Mouse (Mus musculus) embryonic facial prominence, embryonic 12.5 days (tissue): ENCODE results near the gene Manbal. TPM values are rescaled to one million over a fixed set of nuclear protein-coding genes. Genes with fewer than 3 reads are reported as not detected.
A peak's percentile ranks its signal among the peaks of the same experiment; 100 is the strongest.

ENCODE experiments used
- ATAC-seq: fragments of 200-750 bp; cut with Nextera tagmentation; 2 replicates; pipeline ENCODE4 v1.8.0; 2017; ENCODE audit not compliant: insufficient number of reproducible peaks, insufficient read depth, low FRiP score, low TSS enrichment
- H3K27ac ChIP-seq: fragments of 300-500 bp; sonication (generic); 2 replicates; pipeline ENCODE4 v1.5.1; 2016; ENCODE audit warnings: mild to moderate bottlenecking
- H3K27me3 ChIP-seq: fragments of 300-500 bp; sonication (generic); 2 replicates; pipeline ENCODE4 v1.6.1; 2016; ENCODE audit warnings: mild to moderate bottlenecking, moderate library complexity
- H3K36me3 ChIP-seq: fragments of 300-500 bp; sonication (generic); 2 replicates; pipeline ENCODE4 v1.6.1; 2016; ENCODE audit warnings: mild to moderate bottlenecking
- H3K4me1 ChIP-seq: fragments of 300-500 bp; sonication (generic); 2 replicates; pipeline ENCODE4 v1.6.1; 2016
- H3K4me2 ChIP-seq: fragments of 300-500 bp; sonication (generic); replicated peaks from 2 replicates; pipeline ENCODE4 v1.6.1; 2016; ENCODE audit warnings: mild to moderate bottlenecking, moderate library complexity
- H3K4me3 ChIP-seq: fragments of 300-500 bp; sonication (generic); 2 replicates; pipeline ENCODE4 v1.5.1; 2016; ENCODE audit warnings: mild to moderate bottlenecking
- H3K9ac ChIP-seq: fragments of 300-500 bp; sonication (generic); 2 replicates; pipeline ENCODE4 v1.6.1; 2016; ENCODE audit warnings: mild to moderate bottlenecking, moderate library complexity
- H3K9me3 ChIP-seq: fragments of 300-500 bp; sonication (generic); 2 replicates; pipeline ENCODE4 v1.6.1; 2016; ENCODE audit warnings: mild to moderate bottlenecking, moderate library complexity
- WGBS: fragments of 180-500 bp; shearing (Covaris S2); methylation state at CpG from one replicate; pipeline ENCODE4 v1.1.7; 2016; 5-methylcytosine and 5-hydroxymethylcytosine counted together
- polyA plus RNA-seq: library from polyadenylated mRNA; unstranded; fragments of >200 nt; fragmentation: Nextera tagmentation; extraction: Ambion mirVana; gene quantifications from 2 replicates; pipeline ENCODE4 v1.2.1, GENCODE M21; 2016

Manbal gene
- polyA plus RNA-seq, 1 experiment from 2014 or later: 78.5 TPM

DNA sequence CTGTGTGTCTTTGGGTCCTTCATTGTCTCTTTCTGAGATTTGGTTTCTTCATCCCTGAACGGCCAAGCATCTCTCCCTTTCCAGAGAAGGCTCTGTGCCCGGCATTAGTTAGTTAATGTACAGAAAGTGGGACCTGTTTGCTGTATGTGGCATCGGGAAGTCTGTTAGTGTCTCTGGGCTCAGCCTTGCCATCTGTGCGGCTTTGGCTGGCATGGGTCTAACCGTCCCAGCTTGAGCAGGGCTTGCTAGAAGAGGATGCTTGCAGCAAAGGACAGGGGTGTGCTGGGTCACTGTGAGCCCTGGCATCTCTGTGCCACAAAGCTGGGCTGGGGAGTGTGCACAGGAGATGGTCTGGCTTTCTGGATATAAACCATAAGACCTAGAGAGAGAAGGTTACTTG lies 59.8 kb downstream of the Manbal start:
- Histone ChIP-seq H3K9me3 (no peaks in the 10 kb centered on the region), H3K27me3 (no peaks in the 10 kb centered on the region), H3K36me3 (peaks cover 36% of the 10 kb centered on the region), H3K4me1 (peaks cover 71% of the 10 kb centered on the region), H3K4me3 (no peak overlapping the region), H3K9ac (no peak overlapping the region), H3K4me2 (no peak overlapping the region), H3K27ac (0 out of 2 replicates have a peak overlapping the region, but pooled peaks have one; percentile 30)
- no peak for ATAC-seq
- 91% methylated on average over 5 of the region's 5 CpGs for WGBS

- 90% methylated on average over 13 of the region's 13 CpGs for WGBS
- H3K9ac ChIP-seq: no peak overlapping the region
- ATAC-seq: no peak
- H3K4me3 ChIP-seq: no peak overlapping the region
- no peak overlapping the region for H3K4me2 ChIP-seq
- no peaks in the 10 kb centered on the region for H3K9me3 ChIP-seq
- peaks cover 41% of the 10 kb centered on the region for H3K36me3 ChIP-seq
- H3K27me3 ChIP-seq: no peaks in the 10 kb centered on the region
- peaks cover 65% of the 10 kb centered on the region for H3K4me1 ChIP-seq
- H3K27ac ChIP-seq: no peak overlapping the region
These were observed 61.2 kb downstream of the Manbal start for GRCm38 (mm10) chr2:157428351-157429139.

GRCm38 (mm10) chr2:157429735-157430134 lies 62.3 kb downstream of the Manbal start:
- Histone ChIP-seq H3K4me3 (no peak overlapping the region), H3K4me2 (no peak overlapping the region), H3K4me1 (peaks cover 76% of the 10 kb centered on the region), H3K36me3 (peaks cover 45% of the 10 kb centered on the region), H3K9me3 (no peaks in the 10 kb centered on the region), H3K9ac (no peak overlapping the region), H3K27me3 (no peaks in the 10 kb centered on the region), H3K27ac (no peak overlapping the region; the same call in 1 of the 2 replicates)
- ATAC-seq: no peak
- WGBS: 77% methylated on average over 7 of the region's 7 CpGs

GRCm38 (mm10) chr2:157430667-157431429 lies 63.5 kb downstream of the Manbal start:
- Histone ChIP-seq H3K27me3 (no peaks in the 10 kb centered on the region), H3K27ac (no peak overlapping the region), H3K4me1 (peaks cover 74% of the 10 kb centered on the region), H3K4me2 (no peak overlapping the region), H3K4me3 (no peak overlapping the region), H3K9me3 (no peaks in the 10 kb centered on the region), H3K9ac (no peak overlapping the region; the same call in 1 of the 2 replicates), H3K36me3 (peaks cover 46% of the 10 kb centered on the region)
- no peak for ATAC-seq
- 74% methylated on average over 4 of the region's 4 CpGs for WGBS

DNA sequence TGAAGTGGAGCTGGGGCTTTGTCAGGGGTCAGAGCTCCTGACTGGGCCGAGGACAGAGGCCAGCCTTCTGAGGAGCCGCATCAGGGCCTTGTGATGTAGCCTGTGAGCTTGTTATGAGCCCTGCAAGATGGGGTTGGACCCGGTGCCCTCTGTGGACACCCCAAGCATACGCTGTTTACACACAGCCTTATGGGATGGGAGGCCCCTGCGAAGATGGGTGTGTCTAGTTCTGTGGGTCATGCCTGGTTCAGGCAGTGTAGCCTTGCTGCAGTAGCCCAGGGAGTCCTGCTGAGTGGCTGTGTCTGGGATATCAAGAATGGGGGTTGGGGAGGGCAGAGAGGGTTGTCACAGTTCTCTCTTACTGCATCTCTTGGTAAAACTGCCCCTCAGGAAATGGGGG lies 64.5 kb downstream of the Manbal start:
- peak overlapping the region; percentile 87; the same call in 1 of the 2 replicates for H3K27ac ChIP-seq
- peaks cover 47% of the 10 kb centered on the region for H3K36me3 ChIP-seq
- no peaks in the 10 kb centered on the region for H3K9me3 ChIP-seq
- 61% methylated on average over 5 of the region's 5 CpGs for WGBS
- H3K4me3 ChIP-seq: no peak overlapping the region
- no peak for ATAC-seq
- H3K9ac ChIP-seq: peak overlapping the region; percentile 2; the same call in 1 of the 2 replicates
- peaks cover 73% of the 10 kb centered on the region for H3K4me1 ChIP-seq
- H3K27me3 ChIP-seq: no peaks in the 10 kb centered on the region
- no peak overlapping the region for H3K4me2 ChIP-seq

- peaks cover 50% of the 10 kb centered on the region for H3K36me3 ChIP-seq
- H3K27ac ChIP-seq: peak overlapping the region; percentile 87
- H3K4me2 ChIP-seq: no peak overlapping the region
- H3K27me3 ChIP-seq: no peaks in the 10 kb centered on the region
- 62% methylated on average over 9 of the region's 9 CpGs for WGBS
- no peaks in the 10 kb centered on the region for H3K9me3 ChIP-seq
- ATAC-seq: no peak
- H3K9ac ChIP-seq: no peak overlapping the region
- peaks cover 68% of the 10 kb centered on the region for H3K4me1 ChIP-seq
- H3K4me3 ChIP-seq: no peak overlapping the region
These were observed 65.1 kb downstream of the Manbal start for GRCm38 (mm10) chr2:157432476-157432875.

DNA sequence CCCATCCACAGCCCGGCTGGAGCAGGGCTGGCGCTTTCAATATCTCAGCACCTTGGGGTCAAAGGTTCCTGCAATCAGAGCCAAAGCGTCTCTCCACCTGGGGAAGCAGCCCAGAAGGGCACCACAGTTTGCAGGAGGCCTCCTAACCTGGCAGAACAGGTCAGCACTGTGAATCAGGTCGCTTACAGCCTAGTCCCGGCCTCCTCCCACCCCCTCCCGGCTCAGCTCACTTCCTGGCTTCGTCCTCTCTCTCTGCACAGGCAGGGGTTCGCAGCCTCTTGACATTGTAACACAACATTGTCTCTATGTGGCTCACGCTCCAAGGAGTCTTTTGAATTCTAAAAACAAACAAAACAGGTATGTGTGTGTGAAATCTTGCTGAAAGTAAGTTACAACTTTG lies 66.6 kb downstream of the Manbal start:
- Histone ChIP-seq H3K4me3 (no peak overlapping the region), H3K4me1 (peaks cover 60% of the 10 kb centered on the region), H3K4me2 (no peak overlapping the region), H3K9me3 (no peaks in the 10 kb centered on the region), H3K36me3 (peaks cover 38% of the 10 kb centered on the region), H3K9ac (no peak overlapping the region), H3K27me3 (no peaks in the 10 kb centered on the region), H3K27ac (peak overlapping the region; percentile 87)
- WGBS: 32% methylated on average over 9 of the region's 9 CpGs
- no peak for ATAC-seq

GRCm38 (mm10) chr2:157434497-157434896 lies 67.1 kb downstream of the Manbal start:
- H3K4me3 ChIP-seq: no peak overlapping the region

GRCm38 (mm10) chr2:157436496-157436895 lies 69.1 kb downstream of the Manbal start:
- WGBS: 76% methylated on average over 11 of the region's 11 CpGs
- H3K27me3 ChIP-seq: no peaks in the 10 kb centered on the region
- H3K36me3 ChIP-seq: peaks cover 47% of the 10 kb centered on the region

More at GRCm38 (mm10) chr2:157434497-157434896, 67.1 kb downstream of the Manbal start:
- peaks cover 38% of the 10 kb centered on the region for H3K36me3 ChIP-seq
- ATAC-seq: peak; percentile 47
- H3K9me3 ChIP-seq: no peaks in the 10 kb centered on the region
- no peak overlapping the region for H3K4me2 ChIP-seq
- WGBS: 18% methylated on average over 6 of the region's 6 CpGs
- no peak overlapping the region for H3K9ac ChIP-seq
- no peaks in the 10 kb centered on the region for H3K27me3 ChIP-seq
- H3K27ac ChIP-seq: peak overlapping the region; percentile 87
- H3K4me1 ChIP-seq: peaks cover 56% of the 10 kb centered on the region

DNA sequence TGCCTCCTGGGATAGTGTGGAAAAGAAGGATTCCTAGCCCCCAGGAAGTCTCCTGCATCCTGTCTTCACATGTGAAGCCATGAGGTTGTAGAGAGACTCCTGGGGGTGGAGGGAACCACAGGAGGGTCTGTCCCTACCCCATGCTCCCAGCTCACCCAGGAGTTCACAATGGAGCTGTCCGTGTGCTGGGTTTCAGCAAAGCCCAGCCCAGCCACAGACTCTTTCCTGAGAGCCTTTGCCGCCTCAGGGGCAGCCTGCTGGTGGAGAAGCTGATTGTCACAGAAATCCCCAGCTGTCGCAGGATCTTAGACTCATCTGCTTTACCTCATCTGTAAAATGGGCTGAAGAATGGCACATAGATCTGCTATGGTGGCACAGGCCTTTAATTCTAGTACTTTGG lies 69.7 kb downstream of the Manbal start:
- Histone ChIP-seq H3K4me1 (peaks cover 38% of the 10 kb centered on the region), H3K4me2 (no peak overlapping the region), H3K9ac (no peak overlapping the region), H3K9me3 (peaks cover 3% of the 10 kb centered on the region; the same call in 1 of the 2 replicates), H3K27me3 (no peaks in the 10 kb centered on the region), H3K4me3 (no peak overlapping the region), H3K27ac (no peak overlapping the region), H3K36me3 (peaks cover 48% of the 10 kb centered on the region)
- 92% methylated on average over 3 of the region's 3 CpGs for WGBS
- ATAC-seq: no peak

More at GRCm38 (mm10) chr2:157436496-157436895, 69.1 kb downstream of the Manbal start:
- no peak for ATAC-seq
- H3K9ac ChIP-seq: no peak overlapping the region
- peaks cover 44% of the 10 kb centered on the region for H3K4me1 ChIP-seq
- H3K9me3 ChIP-seq: peaks cover 3% of the 10 kb centered on the region; the same call in 1 of the 2 replicates
- H3K4me3 ChIP-seq: no peak overlapping the region
- H3K4me2 ChIP-seq: no peak overlapping the region
- H3K27ac ChIP-seq: 0 out of 2 replicates have a peak overlapping the region, but pooled peaks have one; percentile 12

DNA sequence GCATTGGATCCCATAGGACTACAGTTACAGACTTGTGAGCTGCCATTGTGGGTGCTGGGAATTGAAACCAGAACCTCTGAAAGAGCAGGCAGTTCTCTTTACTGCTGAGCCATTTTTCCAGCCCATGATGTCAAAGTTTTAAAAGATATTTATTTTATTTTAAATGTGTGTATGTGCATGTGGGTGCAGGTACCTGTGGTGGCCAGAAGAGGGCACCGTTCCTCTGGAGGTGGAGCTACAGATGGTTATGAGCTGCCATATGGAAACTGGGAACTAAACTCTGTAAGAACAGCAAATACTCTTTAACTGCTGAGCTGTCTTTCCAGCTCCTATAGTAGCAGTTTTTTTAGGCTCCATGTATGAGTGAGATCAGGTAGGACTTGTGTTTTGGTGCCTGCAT lies 74.0 kb downstream of the Manbal start:
- Histone ChIP-seq H3K4me2 (no peak overlapping the region), H3K27ac (no peak overlapping the region), H3K4me1 (peaks cover 3% of the 10 kb centered on the region; the same call in 1 of the 2 replicates), H3K36me3 (peaks cover 57% of the 10 kb centered on the region), H3K27me3 (no peaks in the 10 kb centered on the region), H3K4me3 (no peak overlapping the region), H3K9me3 (peaks cover 3% of the 10 kb centered on the region; the same call in 1 of the 2 replicates), H3K9ac (no peak overlapping the region)
- ATAC-seq: no peak
- WGBS: 97% methylated on average over 1 of the region's 1 CpGs
